Mouse (Mus musculus) spleen, adult 2 months (tissue): ENCODE data around the gene Stradb.

ENCODE experiments used
- CTCF ChIP-seq: fragments of 200-500 bp; IDR thresholded peaks from 2 replicates; pipeline ENCODE4 v1.5.1; 2011; ENCODE audit warnings: mild to moderate bottlenecking, inconsistent platforms; ENCODE audit not compliant: insufficient read depth, insufficient read length, insufficient replicate concordance; ENCODE audit errors: extremely low read depth
- POLR2A ChIP-seq: fragments of 200-500 bp; IDR thresholded peaks from 2 replicates; pipeline ENCODE4 v1.6.1; 2011; ENCODE audit warnings: low read depth, low read length, inconsistent platforms

DNA sequence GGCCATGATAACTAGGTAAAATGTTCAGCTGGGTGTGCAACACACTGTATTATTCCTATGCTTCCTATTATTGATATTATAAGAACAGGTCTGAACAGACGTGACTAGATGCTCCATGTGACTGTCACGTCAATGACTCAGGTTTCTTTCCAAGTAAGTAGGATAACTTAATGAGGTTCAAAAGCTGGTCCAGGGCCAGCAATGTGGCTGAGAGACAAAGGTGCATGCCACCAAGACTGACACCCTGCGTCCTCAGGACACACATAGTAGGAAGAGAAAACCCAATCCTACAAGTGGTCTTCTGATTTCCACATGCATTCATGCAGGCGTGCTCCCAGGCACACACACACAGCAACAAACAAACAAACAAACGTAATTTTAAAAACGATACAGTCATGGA, 2.2 kb upstream of the Stradb start:
- no peak for TF ChIP-seq POLR2A
- no peak for TF ChIP-seq CTCF
